Mouse (Mus musculus): ENCODE measurements around the gene Ddx47. TPM values are rescaled to one million over a fixed set of nuclear protein-coding genes. Genes with fewer than 3 reads are reported as not detected.

The Ddx47 gene
- total and polyA plus RNA-seq, 3 experiments: 12.5 to 133 (median 81.3) TPM

- TF ChIP-seq TAL1 (conservative IDR thresholded peaks at IDR 0.05; ENCODE audit: low read depth, low read length) (no peak), GATA1 (IDR thresholded peaks at IDR 0.05; ENCODE audit: borderline replicate concordance, low read length) (no peak), CTCF (IDR thresholded peaks at IDR 0.05; ENCODE audit: low read depth, low read length) (no peak), GATA2 (IDR thresholded peaks at IDR 0.05; ENCODE audit: borderline replicate concordance, low read depth, low read length) (no peak), POLR2AphosphoS5 (IDR thresholded peaks at IDR 0.05; ENCODE audit: insufficient replicate concordance, low read depth, low read length) (no peak)
- DNase-seq (ENCODE audit: low spot score) (no peak), ATAC-seq (ENCODE audit: extremely low read depth, insufficient number of reproducible peaks, low FRiP score, poor library complexity, severe bottlenecking) (no peak)
- Histone ChIP-seq H3K9me3 (replicated peaks) (no peaks in the 10 kb centered on the region), H3K36me3 (replicated peaks) (no peaks in the 10 kb centered on the region), H3K27me3 (ENCODE audit: insufficient read depth, low read length) (no peaks in the 10 kb centered on the region), H3K4me3 (ENCODE audit: low read depth, low read length) (no peak overlapping the region), H3K4me1 (ENCODE audit: insufficient read depth, low read depth, low read length) (peaks cover 8% of the 10 kb centered on the region)
Observed at GRCm38 (mm10) chr6:134998781-134999180, 12.6 kb upstream of the Ddx47 start.

- Histone ChIP-seq H3K9me3 (replicated peaks) (no peaks in the 10 kb centered on the region), H3K36me3 (replicated peaks) (no peaks in the 10 kb centered on the region)
Observed at GRCm38 (mm10) chr6:135000272-135000671, 11.1 kb upstream of the Ddx47 start.

GRCm38 (mm10) chr6:135001991-135002390 is 9.4 kb upstream of the Ddx47 start:
- DNase-seq (ENCODE audit: low spot score) (no peak), ATAC-seq (ENCODE audit: extremely low read depth, insufficient number of reproducible peaks, low FRiP score, poor library complexity, severe bottlenecking) (no peak)
- TF ChIP-seq GATA2 (IDR thresholded peaks at IDR 0.05; ENCODE audit: borderline replicate concordance, low read depth, low read length) (no peak), CTCF (IDR thresholded peaks at IDR 0.05; ENCODE audit: low read depth, low read length) (no peak), GATA1 (IDR thresholded peaks at IDR 0.05; ENCODE audit: borderline replicate concordance, low read length) (no peak), POLR2AphosphoS5 (IDR thresholded peaks at IDR 0.05; ENCODE audit: insufficient replicate concordance, low read depth, low read length) (no peak), TAL1 (conservative IDR thresholded peaks at IDR 0.05; ENCODE audit: low read depth, low read length) (no peak)
- Histone ChIP-seq H3K36me3 (replicated peaks) (no peaks in the 10 kb centered on the region), H3K27me3 (ENCODE audit: insufficient read depth, low read length) (no peaks in the 10 kb centered on the region), H3K4me1 (ENCODE audit: insufficient read depth, low read depth, low read length) (peaks cover 16% of the 10 kb centered on the region), H3K9me3 (replicated peaks) (peaks cover 4% of the 10 kb centered on the region), H3K4me3 (ENCODE audit: low read depth, low read length) (no peak overlapping the region)

More at GRCm38 (mm10) chr6:135000272-135000671, 11.1 kb upstream of the Ddx47 start:
- TF ChIP-seq CTCF (IDR thresholded peaks at IDR 0.05; ENCODE audit: low read depth, low read length) (no peak), POLR2AphosphoS5 (IDR thresholded peaks at IDR 0.05; ENCODE audit: insufficient replicate concordance, low read depth, low read length) (no peak), GATA2 (IDR thresholded peaks at IDR 0.05; ENCODE audit: borderline replicate concordance, low read depth, low read length) (no peak), GATA1 (IDR thresholded peaks at IDR 0.05; ENCODE audit: borderline replicate concordance, low read length) (no peak), TAL1 (conservative IDR thresholded peaks at IDR 0.05; ENCODE audit: low read depth, low read length) (no peak)
- ATAC-seq (ENCODE audit: extremely low read depth, insufficient number of reproducible peaks, low FRiP score, poor library complexity, severe bottlenecking) (no peak), DNase-seq (ENCODE audit: low spot score) (no peak)
- Histone ChIP-seq H3K4me1 (ENCODE audit: insufficient read depth, low read depth, low read length) (peaks cover 6% of the 10 kb centered on the region), H3K27me3 (ENCODE audit: insufficient read depth, low read length) (no peaks in the 10 kb centered on the region), H3K4me3 (ENCODE audit: low read depth, low read length) (no peak overlapping the region)

- peak; percentile 84 for ATAC-seq (ENCODE audit: extremely low read depth, insufficient number of reproducible peaks, low FRiP score, poor library complexity, severe bottlenecking)
- peak; percentile 50 for DNase-seq (ENCODE audit: low spot score)
- H3K36me3 ChIP-seq (replicated peaks): no peaks in the 10 kb centered on the region
- no peaks in the 10 kb centered on the region for H3K27me3 ChIP-seq (ENCODE audit: insufficient read depth, low read length)
- peaks cover 4% of the 10 kb centered on the region for H3K9me3 ChIP-seq (replicated peaks)
- H3K4me3 ChIP-seq (ENCODE audit: low read depth, low read length): peak overlapping the region; percentile 59; the same call in 1 of the 2 replicates
- no peak; the same call in 1 of the 2 replicates for TF ChIP-seq TAL1 (conservative IDR thresholded peaks at IDR 0.05; ENCODE audit: low read depth, low read length)
- TF ChIP-seq GATA2 (IDR thresholded peaks at IDR 0.05; ENCODE audit: borderline replicate concordance, low read depth, low read length): no peak
- TF ChIP-seq GATA1 (IDR thresholded peaks at IDR 0.05; ENCODE audit: borderline replicate concordance, low read length): no peak
- no peak for TF ChIP-seq POLR2AphosphoS5 (IDR thresholded peaks at IDR 0.05; ENCODE audit: insufficient replicate concordance, low read depth, low read length)
- no peak for TF ChIP-seq CTCF (IDR thresholded peaks at IDR 0.05; ENCODE audit: low read depth, low read length)
- H3K4me1 ChIP-seq (ENCODE audit: insufficient read depth, low read depth, low read length): peaks cover 37% of the 10 kb centered on the region
Observed at GRCm38 (mm10) chr6:135006372-135006771, 5.0 kb upstream of the Ddx47 start.

GRCm38 (mm10) chr6:135011734-135012116 is 313 bp downstream of the Ddx47 start:
- Histone ChIP-seq H3K4me1 (ENCODE audit: insufficient read depth, low read depth, low read length) (peaks cover 29% of the 10 kb centered on the region), H3K4me3 (ENCODE audit: low read depth, low read length) (peak overlapping the region; percentile 74), H3K36me3 (replicated peaks) (peaks cover 40% of the 10 kb centered on the region), H3K27me3 (ENCODE audit: insufficient read depth, low read length) (no peaks in the 10 kb centered on the region), H3K9me3 (replicated peaks) (no peaks in the 10 kb centered on the region)
- ATAC-seq (ENCODE audit: extremely low read depth, insufficient number of reproducible peaks, low FRiP score, poor library complexity, severe bottlenecking) (peak; percentile 32; the same call in 1 of the 2 replicates), DNase-seq (ENCODE audit: low spot score) (no peak)
- no peak for TF ChIP-seq CTCF (IDR thresholded peaks at IDR 0.05; ENCODE audit: low read depth, low read length)
- no peak for TF ChIP-seq POLR2AphosphoS5 (IDR thresholded peaks at IDR 0.05; ENCODE audit: insufficient replicate concordance, low read depth, low read length)
- TF ChIP-seq GATA1 (IDR thresholded peaks at IDR 0.05; ENCODE audit: borderline replicate concordance, low read length): no peak
- no peak for TF ChIP-seq TAL1 (conservative IDR thresholded peaks at IDR 0.05; ENCODE audit: low read depth, low read length)

GRCm38 (mm10) chr6:135017211-135017610 is 5.8 kb downstream of the Ddx47 start:
- Histone ChIP-seq H3K4me3 (ENCODE audit: low read depth, low read length) (no peak overlapping the region), H3K4me1 (ENCODE audit: insufficient read depth, low read depth, low read length) (peaks cover 5% of the 10 kb centered on the region), H3K36me3 (replicated peaks) (peaks cover 93% of the 10 kb centered on the region), H3K27me3 (ENCODE audit: insufficient read depth, low read length) (no peaks in the 10 kb centered on the region), H3K9me3 (replicated peaks) (no peaks in the 10 kb centered on the region)
- no peak for ATAC-seq (ENCODE audit: extremely low read depth, insufficient number of reproducible peaks, low FRiP score, poor library complexity, severe bottlenecking)
- no peak for DNase-seq (ENCODE audit: low spot score)
- no peak for TF ChIP-seq POLR2AphosphoS5 (IDR thresholded peaks at IDR 0.05; ENCODE audit: insufficient replicate concordance, low read depth, low read length)
- TF ChIP-seq TAL1 (conservative IDR thresholded peaks at IDR 0.05; ENCODE audit: low read depth, low read length): no peak
- no peak for TF ChIP-seq GATA1 (IDR thresholded peaks at IDR 0.05; ENCODE audit: borderline replicate concordance, low read length)
- TF ChIP-seq CTCF (IDR thresholded peaks at IDR 0.05; ENCODE audit: low read depth, low read length): no peak
- no peak for TF ChIP-seq GATA2 (IDR thresholded peaks at IDR 0.05; ENCODE audit: borderline replicate concordance, low read depth, low read length)

Data from G1E (cell line).